Mouse (Mus musculus) embryo, embryonic 10 days (tissue): ENCODE data around the gene Klhl25.
A peak's percentile ranks its signal among the peaks of the same experiment; 100 is the strongest.
"Not testable (repeated sequence)": the region's sequence is repeated elsewhere in the genome, so short reads cannot be mapped to it uniquely, and the experiment has no call there.

Source experiments
- DNase-seq: peaks from one replicate; pipeline ENCODE4 v3.0.0-alpha.2; 2015; ENCODE audit warnings: low spot score

Klhl25 gene

DNA sequence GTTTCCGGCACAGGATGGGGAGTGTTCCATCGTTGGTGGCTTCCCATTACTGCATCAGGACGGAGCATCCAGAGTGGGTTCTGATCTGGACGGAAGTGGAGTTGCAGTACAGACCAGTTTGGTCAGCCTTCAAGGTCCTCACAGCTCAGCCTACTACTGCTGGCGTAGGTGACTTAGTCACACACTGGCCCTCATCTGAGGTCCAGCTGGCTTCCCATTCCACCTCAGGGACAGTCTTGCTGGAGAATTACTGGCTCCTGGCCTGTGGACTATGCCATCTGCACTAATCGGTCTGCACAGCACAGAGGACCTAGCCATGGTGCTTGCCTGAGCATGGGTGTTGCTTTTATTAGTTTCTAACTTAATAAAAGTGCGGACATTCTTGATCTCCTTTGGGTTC is 25.6 kb downstream of the Klhl25 start:
- DNase-seq = no peak

DNA sequence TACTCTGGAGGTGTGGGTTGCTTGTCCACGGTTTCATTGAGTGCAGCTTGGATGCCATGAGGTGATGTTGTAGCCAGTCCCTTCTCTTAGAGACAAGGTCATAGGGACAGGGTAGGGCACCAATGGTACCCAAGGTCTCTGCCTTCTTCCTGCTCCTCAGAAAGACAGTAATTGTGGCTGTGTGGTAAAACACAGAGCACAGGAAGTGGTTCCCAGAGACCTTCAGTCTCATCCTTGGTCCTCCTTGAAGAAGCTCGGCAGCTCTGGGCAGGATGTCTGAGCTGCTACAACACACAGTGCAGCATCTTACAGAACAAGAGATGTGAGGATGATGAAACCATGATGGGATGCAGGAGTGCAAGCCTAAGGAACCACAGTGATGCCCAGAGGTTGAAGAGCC is 31.3 kb downstream of the Klhl25 start:
- DNase-seq = not testable (repeated sequence)

DNA sequence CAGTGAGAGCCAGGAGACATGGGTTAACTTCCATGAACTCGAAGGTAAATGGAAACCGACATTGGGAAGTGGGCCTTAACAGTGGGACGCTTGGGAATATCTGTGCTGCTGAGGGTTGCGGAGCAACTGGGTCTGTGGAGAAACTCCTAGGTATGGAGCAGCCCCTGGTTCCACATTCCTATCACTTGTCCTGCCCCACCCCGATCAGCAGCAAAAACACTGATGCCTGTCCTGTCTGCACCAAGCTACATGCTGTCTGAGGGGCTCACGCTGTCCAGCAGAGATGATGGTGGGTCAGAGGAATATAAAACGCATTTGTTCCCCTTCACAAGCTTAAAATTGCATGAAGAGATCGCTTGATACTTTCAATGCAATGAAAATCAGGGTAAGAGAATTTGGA is 32.1 kb downstream of the Klhl25 start:
- DNase-seq = no peak

DNA sequence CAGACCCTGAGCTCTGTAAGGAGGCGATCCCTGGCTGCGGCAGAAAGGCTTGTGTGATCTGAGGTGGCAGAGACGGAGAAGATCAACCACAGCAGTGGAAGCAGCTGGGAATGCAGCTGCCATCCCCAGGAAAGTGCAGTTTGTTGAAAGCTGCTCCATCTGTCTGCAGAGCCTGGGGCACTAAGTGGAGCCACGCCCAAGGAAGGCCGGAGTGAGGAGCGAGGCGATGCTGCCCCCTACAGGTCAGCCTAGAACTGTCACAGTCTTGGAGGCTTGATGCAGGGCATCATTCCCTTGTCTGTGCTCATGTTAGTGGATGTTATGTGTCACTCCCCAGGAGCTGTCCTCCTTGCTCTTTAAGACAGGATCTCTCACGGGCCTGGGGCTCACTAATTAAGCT is 32.5 kb downstream of the Klhl25 start:
- DNase-seq = peak; percentile 95

DNA sequence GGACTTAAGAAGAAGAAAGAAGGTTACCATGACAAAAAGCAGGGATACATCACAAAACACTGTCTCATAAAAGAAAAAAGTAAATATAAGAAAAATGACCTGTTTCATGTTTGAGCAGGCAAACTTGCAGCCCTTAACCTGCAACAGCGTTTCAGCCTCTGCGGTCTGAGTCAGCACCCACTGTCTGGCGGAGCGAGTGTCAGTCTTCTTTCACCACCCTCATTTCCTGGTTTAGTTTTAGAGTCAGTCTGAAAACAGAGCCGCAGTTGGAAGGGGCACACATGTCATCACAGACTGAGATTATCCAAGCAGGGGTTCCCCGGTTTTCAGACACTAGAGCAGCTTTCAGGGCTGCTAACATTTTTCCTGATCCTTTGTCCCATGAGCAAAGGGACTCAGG is 33.3 kb downstream of the Klhl25 start:
- DNase-seq = no peak

DNA sequence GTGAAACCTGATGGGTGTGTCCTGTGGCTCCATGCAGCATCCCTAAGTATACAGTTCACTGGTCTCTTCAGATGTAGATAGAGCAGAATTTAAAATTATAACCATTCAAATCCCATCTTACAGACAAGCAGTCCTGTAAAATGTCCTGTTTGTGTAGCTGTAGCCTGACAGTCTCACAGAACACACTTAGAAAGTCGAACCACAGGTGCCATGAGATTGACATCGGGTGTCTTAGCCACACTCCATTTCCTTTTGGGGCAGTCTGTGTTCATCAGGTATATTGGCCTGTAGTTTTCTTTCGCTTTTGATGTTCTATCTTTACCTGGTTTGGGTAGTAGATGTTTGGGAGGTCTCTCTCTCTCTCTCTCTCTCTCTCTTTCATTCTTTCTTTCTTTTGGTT is 33.7 kb downstream of the Klhl25 start:
- no peak for DNase-seq

DNA sequence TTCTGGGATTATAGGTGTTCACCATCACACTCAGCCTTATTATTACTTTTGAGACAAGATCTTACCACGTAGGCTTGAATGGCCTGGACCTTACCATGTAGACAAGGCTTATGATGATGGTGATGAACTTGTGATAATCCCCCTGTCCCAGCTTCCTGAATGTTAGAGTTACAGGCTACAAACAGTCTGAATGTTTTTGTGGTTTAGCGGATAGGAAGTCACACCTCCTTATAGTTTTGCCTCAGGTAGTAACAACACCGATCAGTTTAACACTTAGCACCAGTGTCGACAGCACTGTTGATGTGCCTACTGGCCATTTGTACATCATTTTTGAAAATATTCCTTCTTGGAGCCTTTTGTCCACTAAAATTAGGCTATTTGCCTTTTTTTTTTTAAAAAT is 43.4 kb downstream of the Klhl25 start:
- DNase-seq = no peak

DNA sequence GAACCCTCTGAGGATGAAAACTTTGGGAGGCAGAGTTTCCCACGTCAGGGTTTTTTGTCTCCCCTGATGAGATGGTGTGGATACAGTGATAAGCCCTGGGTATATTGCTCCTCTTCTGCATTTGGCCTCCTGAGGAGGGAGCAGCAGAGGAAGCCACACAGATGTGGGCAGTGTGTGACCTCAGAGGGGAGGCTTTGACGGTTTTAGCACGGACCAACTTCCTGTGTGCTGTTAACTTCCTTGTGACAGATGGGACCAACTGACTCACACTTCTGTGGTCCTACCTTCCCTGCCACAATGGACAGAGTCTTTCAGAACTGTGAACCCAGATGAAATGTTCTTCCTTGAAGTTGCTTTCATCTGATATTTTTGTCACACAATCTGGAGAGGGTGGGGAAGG is 44.6 kb downstream of the Klhl25 start:
- no peak for DNase-seq

DNA sequence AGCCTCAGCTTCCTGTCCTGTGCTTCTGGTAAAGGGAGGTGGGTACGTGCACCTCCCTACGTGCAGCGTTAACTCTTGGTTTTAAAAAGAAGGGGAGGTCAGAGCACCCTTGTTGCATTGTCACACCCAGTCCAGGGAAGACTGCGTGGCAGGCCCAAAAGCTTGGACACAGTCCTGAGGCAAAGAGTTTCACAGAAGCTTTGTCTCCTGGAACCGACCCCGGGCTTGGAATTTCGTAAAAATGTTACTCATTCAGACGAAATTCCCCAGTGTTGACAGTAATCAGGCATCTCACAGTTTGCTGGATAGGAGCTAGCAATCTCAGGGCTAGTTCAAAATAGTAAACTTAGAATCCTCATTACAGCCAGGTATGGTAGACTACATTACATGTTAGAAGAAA is 45.6 kb downstream of the Klhl25 start:
- DNase-seq = no peak

DNA sequence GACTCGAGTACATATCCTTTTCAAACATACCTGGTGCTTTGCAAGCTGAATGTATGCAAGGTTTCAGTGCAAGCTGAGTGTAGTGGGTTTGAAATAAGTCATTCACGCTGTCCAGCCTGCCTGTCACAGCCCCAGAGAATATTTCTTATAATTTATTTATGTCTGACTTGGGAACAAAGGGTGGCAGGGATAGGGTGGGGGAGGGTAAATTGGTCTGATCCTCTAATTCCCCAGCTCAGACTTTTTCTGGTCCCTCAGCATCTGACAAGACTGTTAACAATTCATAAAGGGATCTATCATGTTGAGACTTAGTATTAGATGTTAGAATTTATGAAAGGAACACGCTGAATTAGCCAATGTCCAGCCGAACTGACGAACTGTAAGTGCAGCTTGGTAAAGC is 48.9 kb downstream of the Klhl25 start:
- no peak for DNase-seq

DNA sequence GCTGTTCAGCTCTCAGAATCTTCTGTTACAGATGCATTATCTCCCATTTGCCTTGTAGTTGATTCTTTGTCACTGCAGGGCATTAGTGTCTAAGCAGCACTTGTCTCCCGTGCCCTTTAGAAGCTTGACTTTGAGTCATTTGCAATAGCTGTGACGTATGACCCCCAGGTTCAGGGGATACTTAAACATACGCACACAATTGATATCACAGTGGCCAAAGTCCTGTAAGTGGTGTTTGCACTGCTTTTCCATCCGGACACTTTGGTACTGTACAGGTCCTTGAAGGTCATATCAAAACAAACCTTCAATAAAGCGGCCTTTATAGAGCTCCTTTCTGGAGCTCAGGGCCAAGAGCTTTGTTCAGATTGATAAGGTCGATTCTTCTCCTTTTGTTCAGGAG is 51.0 kb downstream of the Klhl25 start:
- no peak for DNase-seq

DNA sequence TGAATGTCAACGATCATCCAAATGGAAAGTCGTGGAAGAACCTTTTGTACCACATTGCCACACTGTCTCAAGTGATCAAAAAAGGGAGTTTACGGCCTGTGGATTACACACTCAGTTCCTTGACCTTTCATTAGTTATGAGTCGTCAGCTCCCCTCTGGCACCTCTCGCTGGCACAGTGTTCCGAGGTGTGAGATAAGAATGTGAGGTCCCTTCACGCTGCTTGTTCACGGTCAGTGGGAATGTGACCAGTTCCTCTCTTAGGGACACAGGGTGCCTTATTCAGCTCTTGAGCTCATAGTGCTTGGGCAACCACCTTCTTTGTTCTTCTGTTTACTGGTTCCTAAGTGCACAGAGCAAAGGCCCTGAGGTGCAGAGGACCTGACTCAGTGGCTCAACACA is 51.4 kb downstream of the Klhl25 start:
- no peak for DNase-seq

DNA sequence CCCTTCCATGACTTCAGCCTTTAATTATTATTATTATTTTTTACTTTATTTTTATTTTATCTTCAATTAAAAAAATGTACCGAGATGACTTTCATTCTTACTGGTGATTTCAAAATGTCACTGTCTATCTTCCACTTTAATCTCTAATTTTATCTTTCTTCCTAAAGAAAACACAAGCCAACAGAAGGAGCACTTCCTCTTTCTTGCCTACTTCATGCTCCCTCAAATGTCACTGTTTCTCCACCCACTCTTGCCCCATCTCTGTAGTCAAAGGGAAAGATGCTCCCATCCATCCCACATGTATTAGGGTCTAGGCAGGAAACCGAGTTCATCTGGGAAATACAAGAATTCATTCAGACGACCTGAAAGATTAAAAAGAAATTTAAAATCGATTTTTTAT is 51.8 kb downstream of the Klhl25 start:
- DNase-seq = no peak

DNA sequence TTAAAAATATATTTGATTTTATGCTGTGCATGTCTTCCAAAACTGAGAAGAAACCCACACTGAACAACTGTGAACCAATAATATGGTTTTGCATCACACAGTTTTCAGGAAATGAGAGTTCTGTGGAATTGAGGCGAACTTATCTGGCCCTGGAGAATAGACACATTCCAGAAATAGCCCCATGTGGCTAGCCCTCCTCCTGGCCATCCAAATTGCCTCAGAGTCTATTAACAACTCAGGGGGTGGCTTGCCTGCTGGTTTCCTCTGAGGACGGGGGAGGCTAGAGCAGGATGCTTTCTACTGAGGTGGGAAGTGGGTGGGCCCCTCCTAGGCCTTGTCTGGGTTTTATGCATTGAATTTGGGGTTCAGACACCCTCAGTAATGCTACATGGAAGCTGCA is 57.0 kb downstream of the Klhl25 start:
- no peak for DNase-seq

DNA sequence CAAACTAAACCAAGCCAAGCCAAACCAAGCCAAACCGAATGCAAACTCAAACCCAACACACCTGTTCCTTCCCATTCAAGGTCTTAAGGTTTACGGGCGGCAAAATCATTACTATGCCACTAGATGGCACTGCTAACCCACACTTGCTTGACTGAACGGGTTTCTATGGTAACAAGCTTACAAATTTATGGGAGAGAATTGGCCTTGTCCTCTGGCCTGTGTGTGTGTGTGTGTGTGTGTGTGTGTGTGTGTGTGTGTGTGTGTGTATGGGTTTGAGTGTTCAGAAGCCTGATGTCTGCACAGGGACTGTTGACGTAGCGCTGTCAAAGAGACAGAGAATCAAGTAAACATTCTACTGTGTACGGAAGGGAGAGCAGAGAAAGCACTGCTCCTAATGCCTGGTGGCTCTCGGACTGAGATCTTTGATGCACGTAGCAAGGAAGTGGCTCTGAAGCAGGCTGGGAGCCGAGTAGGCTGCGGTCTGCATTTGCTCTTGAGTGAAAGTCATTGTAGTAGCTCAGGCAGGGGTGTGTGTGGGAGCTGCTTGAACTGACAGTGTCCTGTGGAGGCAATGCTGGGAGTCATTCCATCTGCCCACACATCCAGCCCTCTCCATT is 62.0 kb downstream of the Klhl25 start:
- peak; percentile 91 for DNase-seq

DNA sequence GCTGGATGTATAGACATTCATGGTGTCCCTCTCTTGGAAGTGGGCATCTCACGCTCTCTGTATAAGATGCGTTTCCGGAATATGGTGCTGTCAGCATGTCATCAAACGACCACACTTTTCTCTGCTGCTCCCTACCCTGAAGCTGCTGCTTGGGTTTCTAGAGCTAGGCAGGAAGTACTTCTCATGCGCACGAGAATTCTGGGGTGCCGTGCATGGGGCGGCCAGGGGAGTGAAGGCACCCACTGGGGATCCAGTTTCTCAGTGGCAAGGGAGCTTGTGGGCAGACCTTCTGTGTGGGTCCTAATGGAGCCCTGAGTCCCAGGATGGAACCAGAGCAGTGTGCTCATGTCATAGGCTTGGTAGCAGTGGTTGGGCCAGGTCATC is 62.5 kb downstream of the Klhl25 start:
- DNase-seq = no peak

DNA sequence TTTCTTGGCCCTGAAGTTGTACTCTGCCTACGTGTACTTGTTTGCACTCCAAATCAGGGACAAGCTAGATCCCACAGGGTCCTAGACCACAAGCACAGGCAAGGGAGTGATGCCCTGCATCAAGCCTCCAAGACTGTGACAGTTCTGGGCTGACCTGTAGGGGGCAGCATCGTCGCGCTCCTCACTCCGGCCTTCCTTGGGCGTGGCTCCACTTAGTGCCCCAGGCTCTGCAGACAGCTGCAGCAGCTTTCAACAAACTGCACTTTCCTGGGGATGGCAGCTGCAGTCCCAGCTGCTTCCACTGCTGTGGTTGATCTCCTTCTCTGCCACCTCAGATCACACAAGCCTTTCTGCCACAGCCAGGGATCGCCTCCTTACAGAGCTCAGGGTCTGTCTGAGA is 65.8 kb downstream of the Klhl25 start:
- peak; percentile 93 for DNase-seq

DNA sequence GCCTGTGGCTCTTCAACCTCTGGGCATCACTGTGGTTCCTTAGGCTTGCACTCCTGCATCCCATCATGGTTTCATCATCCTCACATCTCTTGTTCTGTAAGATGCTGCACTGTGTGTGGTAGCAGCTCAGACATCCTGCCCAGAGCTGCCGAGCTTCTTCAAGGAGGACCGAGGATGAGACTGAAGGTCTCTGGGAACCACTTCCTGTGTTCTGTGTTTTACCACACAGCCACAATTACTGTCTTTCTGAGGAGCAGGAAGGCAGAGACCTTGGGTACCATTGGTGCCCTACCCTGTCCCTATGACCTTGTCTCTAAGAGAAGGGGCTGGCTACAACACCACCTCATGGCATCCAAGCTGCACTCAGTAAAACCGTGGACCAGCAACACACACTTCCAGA is 67.4 kb downstream of the Klhl25 start:
- DNase-seq = not testable (repeated sequence)

DNA sequence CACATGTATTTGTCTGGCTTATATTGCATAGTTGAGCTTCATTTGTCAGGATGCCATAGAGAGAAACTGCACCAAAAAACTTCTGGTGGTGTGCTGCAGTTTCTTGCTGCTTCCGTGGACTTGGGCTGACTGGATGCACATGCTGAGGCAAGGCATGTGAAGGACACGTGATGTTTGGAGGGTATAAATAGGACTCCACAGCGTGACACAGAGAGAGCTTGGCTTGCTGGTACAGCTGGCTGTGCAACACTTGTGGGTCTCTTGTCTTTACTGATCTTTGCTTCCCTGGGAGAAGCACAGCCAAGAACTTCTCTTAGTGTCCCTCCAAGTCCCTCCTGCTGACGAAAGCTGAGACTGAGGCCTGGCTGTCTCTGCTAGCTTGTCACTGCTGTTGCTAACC is 69.6 kb downstream of the Klhl25 start:
- DNase-seq = no peak

DNA sequence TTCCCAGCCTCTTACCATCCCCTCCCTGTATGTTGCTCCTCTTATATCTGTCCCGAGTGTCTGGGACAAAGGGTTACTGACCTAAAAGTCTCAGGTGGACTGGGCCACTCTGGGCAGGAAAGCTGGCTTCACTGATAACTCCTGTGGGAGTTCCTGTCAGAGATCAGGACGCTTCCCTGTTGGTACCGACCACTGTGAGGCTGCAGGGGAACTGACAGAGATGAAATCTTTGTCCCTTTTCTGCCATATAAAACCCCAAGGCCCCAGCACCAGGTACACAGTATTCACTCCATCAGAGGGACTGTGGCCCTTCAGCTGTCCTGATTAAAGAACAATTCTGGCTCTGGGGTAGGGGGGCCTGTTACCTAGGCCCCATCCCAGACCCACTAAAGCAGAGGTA is 71.6 kb downstream of the Klhl25 start:
- DNase-seq = not testable (repeated sequence)
